Mouse (Mus musculus): ENCODE measurements around the gene Pikfyve. TPM values are rescaled to one million over a fixed set of nuclear protein-coding genes. Genes with fewer than 3 reads are reported as not detected.

Gene Pikfyve
- polyA plus RNA-seq (2012; rRNA removed): 12.9 and 14.3 TPM in 2 replicates

- TF ChIP-seq CTCF (IDR thresholded peaks at IDR 0.05; ENCODE audit: borderline replicate concordance, insufficient read depth, low read depth, low read length) (no peak), POLR2A (IDR thresholded peaks at IDR 0.05; ENCODE audit: borderline replicate concordance, insufficient read depth, low read length) (peak; percentile 87)
- H3K27me3 ChIP-seq (ENCODE audit: control insufficient read depth, insufficient read depth, low read length): no peaks in the 10 kb centered on the region
- H3K4me3 ChIP-seq (replicated peaks; ENCODE audit: insufficient read depth, low read depth, low read length): peak within 1 kb of the TSS; percentile 100
- peak within 1 kb of the TSS; percentile 87 for H3K27ac ChIP-seq (ENCODE audit: insufficient read depth, low read length)
- DNase-seq: peak; percentile 97 to 98
- peaks cover 3% of the 10 kb centered on the region; the same call in 1 of the 2 replicates for H3K4me1 ChIP-seq (ENCODE audit: control insufficient read depth, insufficient read depth, low read length)
- whole genome bisulfite sequencing: 1% methylated on average over 70 of the region's 71 CpGs
Measured at GRCm38 (mm10) chr1:65186287-65187073, at the start of gene Pikfyve, which contains the start of gene Idh1. Gene Pikfyve, plus strand, starts transcription at chr1:65186683. Gene Idh1, minus strand, starts transcription at chr1:65186500.

GRCm38 (mm10) chr1:65137560-65137959 is 48.9 kb upstream of the Pikfyve start:
- no peaks in the 10 kb centered on the region for H3K27me3 ChIP-seq (ENCODE audit: control insufficient read depth, insufficient read depth, low read length)
- no peak overlapping the region for H3K27ac ChIP-seq (ENCODE audit: insufficient read depth, low read length)
- TF ChIP-seq CTCF (IDR thresholded peaks at IDR 0.05; ENCODE audit: borderline replicate concordance, insufficient read depth, low read depth, low read length) (no peak), POLR2A (IDR thresholded peaks at IDR 0.05; ENCODE audit: borderline replicate concordance, insufficient read depth, low read length) (no peak)
- WGBS: 82% methylated on average over 6 of the region's 6 CpGs
- H3K4me1 ChIP-seq (ENCODE audit: control insufficient read depth, insufficient read depth, low read length): no peaks in the 10 kb centered on the region
- no peak for DNase-seq
- no peak overlapping the region for H3K4me3 ChIP-seq (replicated peaks; ENCODE audit: insufficient read depth, low read depth, low read length)

DNA sequence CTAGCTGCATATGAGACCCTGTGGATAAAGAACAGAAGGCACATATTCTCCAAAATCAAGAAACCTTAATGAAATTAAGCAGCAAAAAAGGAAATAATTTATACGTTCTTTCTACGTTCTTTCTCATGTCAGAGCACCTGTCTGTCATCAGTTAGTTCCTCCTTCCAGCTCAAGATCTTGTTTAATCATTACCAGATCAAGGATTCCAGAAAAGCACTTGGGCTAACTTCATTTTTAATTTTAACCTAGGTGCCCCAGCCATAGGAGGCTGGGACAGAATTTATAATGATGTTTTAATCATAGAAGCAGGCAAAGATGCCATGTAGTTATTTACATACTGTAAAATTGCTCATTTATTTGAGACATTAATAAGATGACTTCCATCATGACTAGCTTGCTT is 41.7 kb upstream of the Pikfyve start:
- TF ChIP-seq POLR2A (IDR thresholded peaks at IDR 0.05; ENCODE audit: borderline replicate concordance, insufficient read depth, low read length): no peak
- TF ChIP-seq CTCF (IDR thresholded peaks at IDR 0.05; ENCODE audit: borderline replicate concordance, insufficient read depth, low read depth, low read length): no peak
- no peaks in the 10 kb centered on the region for H3K27me3 ChIP-seq (ENCODE audit: control insufficient read depth, insufficient read depth, low read length)
- no peaks in the 10 kb centered on the region for H3K4me1 ChIP-seq (ENCODE audit: control insufficient read depth, insufficient read depth, low read length)
- H3K4me3 ChIP-seq (replicated peaks; ENCODE audit: insufficient read depth, low read depth, low read length): no peak overlapping the region
- WGBS: 93% methylated on average over 2 of the region's 2 CpGs
- H3K27ac ChIP-seq (ENCODE audit: insufficient read depth, low read length): no peak overlapping the region
- no peak for DNase-seq

DNA sequence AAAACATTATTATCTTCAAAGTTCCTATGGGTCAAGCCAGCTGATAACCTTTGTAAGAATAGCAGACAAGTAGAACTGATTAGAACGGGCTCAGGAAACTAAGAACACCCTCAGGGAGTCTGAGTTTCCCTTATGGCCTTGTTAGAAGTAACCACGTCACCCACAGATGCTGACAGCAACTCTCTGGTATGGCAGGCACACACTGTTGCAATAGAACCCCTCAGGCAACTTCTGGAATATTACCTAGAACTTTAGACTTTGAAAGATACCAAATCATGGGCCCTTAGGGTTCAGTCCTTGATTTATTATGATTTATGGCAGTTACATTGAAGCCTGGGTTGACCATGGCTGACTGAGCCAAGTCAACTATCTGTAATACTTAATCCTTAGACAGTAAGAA is 39.9 kb upstream of the Pikfyve start:
- Histone ChIP-seq H3K4me3 (replicated peaks; ENCODE audit: insufficient read depth, low read depth, low read length) (no peak overlapping the region), H3K27me3 (ENCODE audit: control insufficient read depth, insufficient read depth, low read length) (no peaks in the 10 kb centered on the region), H3K4me1 (ENCODE audit: control insufficient read depth, insufficient read depth, low read length) (no peaks in the 10 kb centered on the region), H3K27ac (ENCODE audit: insufficient read depth, low read length) (no peak overlapping the region)
- 63% methylated on average over 2 of the region's 2 CpGs for WGBS
- no peak for DNase-seq
- no peak for TF ChIP-seq CTCF (IDR thresholded peaks at IDR 0.05; ENCODE audit: borderline replicate concordance, insufficient read depth, low read depth, low read length)
- no peak for TF ChIP-seq POLR2A (IDR thresholded peaks at IDR 0.05; ENCODE audit: borderline replicate concordance, insufficient read depth, low read length)

DNA sequence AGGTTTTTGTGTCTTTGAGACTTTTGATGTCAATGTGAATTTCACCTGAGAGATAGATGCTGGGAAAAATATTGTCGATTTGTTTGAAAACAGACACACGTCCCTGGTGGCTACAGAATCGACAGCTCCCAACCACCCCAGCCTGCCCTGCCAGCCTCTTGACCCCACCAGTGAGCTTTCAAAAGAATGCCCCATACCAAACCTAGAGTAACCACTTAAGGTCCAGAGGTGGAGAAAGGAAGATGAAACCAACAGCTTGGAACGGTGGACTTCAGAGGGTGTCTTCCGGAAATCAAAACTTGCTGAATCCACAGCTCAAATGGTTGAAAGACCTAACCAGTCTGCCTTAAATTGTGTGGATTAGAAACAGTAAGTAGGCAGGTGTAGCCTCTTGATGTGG is 39.2 kb upstream of the Pikfyve start:
- no peak for TF ChIP-seq POLR2A (IDR thresholded peaks at IDR 0.05; ENCODE audit: borderline replicate concordance, insufficient read depth, low read length)
- TF ChIP-seq CTCF (IDR thresholded peaks at IDR 0.05; ENCODE audit: borderline replicate concordance, insufficient read depth, low read depth, low read length): no peak
- 96% methylated on average over 5 of the region's 5 CpGs for WGBS
- no peaks in the 10 kb centered on the region for H3K4me1 ChIP-seq (ENCODE audit: control insufficient read depth, insufficient read depth, low read length)
- no peak overlapping the region for H3K4me3 ChIP-seq (replicated peaks; ENCODE audit: insufficient read depth, low read depth, low read length)
- H3K27ac ChIP-seq (ENCODE audit: insufficient read depth, low read length): no peak overlapping the region
- H3K27me3 ChIP-seq (ENCODE audit: control insufficient read depth, insufficient read depth, low read length): no peaks in the 10 kb centered on the region
- no peak for DNase-seq

GRCm38 (mm10) chr1:65147971-65148370 is 38.5 kb upstream of the Pikfyve start:
- H3K4me3 ChIP-seq (replicated peaks; ENCODE audit: insufficient read depth, low read depth, low read length): no peak overlapping the region
- no peaks in the 10 kb centered on the region for H3K27me3 ChIP-seq (ENCODE audit: control insufficient read depth, insufficient read depth, low read length)
- no peak overlapping the region for H3K27ac ChIP-seq (ENCODE audit: insufficient read depth, low read length)
- WGBS: 71% methylated on average over 3 of the region's 3 CpGs
- no peaks in the 10 kb centered on the region for H3K4me1 ChIP-seq (ENCODE audit: control insufficient read depth, insufficient read depth, low read length)
- DNase-seq: no peak
- TF ChIP-seq CTCF (IDR thresholded peaks at IDR 0.05; ENCODE audit: borderline replicate concordance, insufficient read depth, low read depth, low read length): no peak
- no peak for TF ChIP-seq POLR2A (IDR thresholded peaks at IDR 0.05; ENCODE audit: borderline replicate concordance, insufficient read depth, low read length)

DNA sequence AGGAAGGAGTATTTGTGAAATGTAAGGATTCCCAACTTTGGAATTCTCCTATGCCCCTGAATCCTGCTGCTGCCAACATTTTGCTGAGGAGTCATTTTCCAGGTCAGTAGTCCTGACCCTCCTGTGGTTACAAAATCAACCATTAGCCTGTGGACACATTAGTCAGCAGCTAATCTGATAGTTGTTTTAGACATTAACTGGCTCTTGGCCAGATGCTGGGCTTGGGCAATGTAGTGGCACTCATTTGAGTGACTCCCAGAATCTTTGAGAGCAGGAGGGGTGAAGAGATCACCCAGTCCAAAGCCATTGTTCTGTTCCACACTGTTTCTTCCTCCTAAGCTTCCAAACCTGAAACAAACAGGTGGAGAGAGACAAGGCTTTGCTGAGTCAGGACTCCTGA is 31.7 kb upstream of the Pikfyve start:
- DNase-seq: no peak

DNA sequence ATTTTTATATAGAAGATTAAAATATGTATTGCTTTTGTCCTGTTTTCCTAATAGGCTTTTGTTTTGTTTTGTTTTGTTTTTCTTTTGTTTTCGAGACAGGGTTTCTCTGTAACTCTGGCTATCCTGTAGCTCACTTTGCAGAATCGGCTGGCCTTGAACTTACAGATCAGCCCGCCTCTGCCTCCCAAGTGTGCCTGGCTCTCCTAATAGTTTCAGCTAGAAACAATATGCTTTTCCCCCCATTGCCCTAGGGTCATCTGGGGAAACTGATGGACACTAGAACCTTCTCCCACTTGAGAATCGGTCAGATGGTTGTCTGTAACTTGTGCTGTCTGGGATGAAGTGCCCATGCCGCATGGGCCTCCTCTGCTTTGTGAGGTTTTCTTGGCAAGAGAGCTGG is 30.4 kb upstream of the Pikfyve start:
- 94% methylated on average over 5 of the region's 5 CpGs for WGBS
- no peak overlapping the region for H3K27ac ChIP-seq (ENCODE audit: insufficient read depth, low read length)

More for the DNA sequence above, 31.7 kb upstream of the Pikfyve start:
- no peak for TF ChIP-seq CTCF (IDR thresholded peaks at IDR 0.05; ENCODE audit: borderline replicate concordance, insufficient read depth, low read depth, low read length)
- TF ChIP-seq POLR2A (IDR thresholded peaks at IDR 0.05; ENCODE audit: borderline replicate concordance, insufficient read depth, low read length): no peak
- Histone ChIP-seq H3K27ac (ENCODE audit: insufficient read depth, low read length) (no peak overlapping the region), H3K4me1 (ENCODE audit: control insufficient read depth, insufficient read depth, low read length) (no peaks in the 10 kb centered on the region), H3K27me3 (ENCODE audit: control insufficient read depth, insufficient read depth, low read length) (no peaks in the 10 kb centered on the region), H3K4me3 (replicated peaks; ENCODE audit: insufficient read depth, low read depth, low read length) (no peak overlapping the region)

More for the DNA sequence above, 30.4 kb upstream of the Pikfyve start:
- TF ChIP-seq POLR2A (IDR thresholded peaks at IDR 0.05; ENCODE audit: borderline replicate concordance, insufficient read depth, low read length) (no peak), CTCF (IDR thresholded peaks at IDR 0.05; ENCODE audit: borderline replicate concordance, insufficient read depth, low read depth, low read length) (no peak)
- no peaks in the 10 kb centered on the region for H3K27me3 ChIP-seq (ENCODE audit: control insufficient read depth, insufficient read depth, low read length)
- H3K4me3 ChIP-seq (replicated peaks; ENCODE audit: insufficient read depth, low read depth, low read length): no peak overlapping the region
- no peak for DNase-seq
- H3K4me1 ChIP-seq (ENCODE audit: control insufficient read depth, insufficient read depth, low read length): no peaks in the 10 kb centered on the region
